Mouse (Mus musculus) subcutaneous adipose tissue, adult 2 months (tissue): Measurements from ENCODE around the gene Zcrb1. TPM values are rescaled to one million over a fixed set of nuclear protein-coding genes. Genes with fewer than 3 reads are reported as not detected.

Experiments used
- polyA plus RNA-seq: library from polyadenylated mRNA; depleted of rRNA; stranded (reverse); fragments of >200 nt; gene quantifications from 2 replicates; pipeline ENCODE4 v1.2.3, GENCODE M21; 2012; ENCODE audit warnings: low replicate concordance; rRNA removed

Gene Zcrb1
- polyA plus RNA-seq = 33.6 and 45.4 TPM in 2 replicates

DNA sequence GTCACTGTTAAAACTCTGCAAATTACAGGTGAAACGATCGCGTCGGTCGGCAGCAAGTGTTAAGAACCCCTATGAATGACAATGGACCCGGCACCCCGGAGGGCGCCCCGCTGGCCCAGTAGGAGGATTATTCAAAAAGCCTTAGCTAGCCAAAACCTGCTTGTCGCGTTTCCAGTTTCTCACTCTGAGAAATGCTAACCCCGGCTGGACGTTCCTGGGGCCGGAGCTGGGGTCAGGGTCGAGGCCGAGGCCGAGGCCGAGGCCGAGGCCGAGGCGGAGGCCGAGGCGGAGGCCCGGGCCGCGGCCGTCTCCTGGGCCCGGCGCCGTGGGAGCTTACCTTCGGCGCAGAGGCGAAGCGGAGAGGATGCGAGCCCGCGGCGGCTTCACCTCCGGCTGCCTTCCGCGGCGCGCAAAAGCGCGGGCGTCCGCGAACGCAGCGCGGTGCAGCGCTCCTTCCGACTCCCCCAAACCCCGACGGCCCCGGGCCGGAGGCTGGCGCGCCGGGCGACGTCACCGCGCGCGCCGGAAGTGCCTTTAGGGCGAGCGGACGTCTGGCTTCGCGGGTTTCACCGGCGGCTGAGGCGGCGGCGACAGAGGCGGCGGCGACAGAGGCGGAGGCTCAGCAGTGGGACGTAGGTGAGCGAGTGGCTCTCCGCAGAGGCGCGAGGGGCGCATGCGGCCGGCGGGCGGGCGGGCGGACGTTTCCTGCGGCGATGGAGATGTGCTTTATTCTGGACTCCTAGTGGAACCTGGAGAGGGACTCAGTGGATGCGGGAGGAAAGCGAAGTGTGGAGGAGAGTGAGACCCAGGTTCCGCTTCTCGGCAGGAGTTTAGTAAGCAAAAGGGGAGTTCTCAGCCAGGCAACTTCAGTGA is at the start of gene Zcrb1, which contains the start of gene Pphln1:
TSS of gene Zcrb1 (minus strand) at position 509 of the 873 bp plus-strand sequence.
TSS of gene Pphln1 (plus strand) at position 525 of the 873 bp plus-strand sequence.

DNA sequence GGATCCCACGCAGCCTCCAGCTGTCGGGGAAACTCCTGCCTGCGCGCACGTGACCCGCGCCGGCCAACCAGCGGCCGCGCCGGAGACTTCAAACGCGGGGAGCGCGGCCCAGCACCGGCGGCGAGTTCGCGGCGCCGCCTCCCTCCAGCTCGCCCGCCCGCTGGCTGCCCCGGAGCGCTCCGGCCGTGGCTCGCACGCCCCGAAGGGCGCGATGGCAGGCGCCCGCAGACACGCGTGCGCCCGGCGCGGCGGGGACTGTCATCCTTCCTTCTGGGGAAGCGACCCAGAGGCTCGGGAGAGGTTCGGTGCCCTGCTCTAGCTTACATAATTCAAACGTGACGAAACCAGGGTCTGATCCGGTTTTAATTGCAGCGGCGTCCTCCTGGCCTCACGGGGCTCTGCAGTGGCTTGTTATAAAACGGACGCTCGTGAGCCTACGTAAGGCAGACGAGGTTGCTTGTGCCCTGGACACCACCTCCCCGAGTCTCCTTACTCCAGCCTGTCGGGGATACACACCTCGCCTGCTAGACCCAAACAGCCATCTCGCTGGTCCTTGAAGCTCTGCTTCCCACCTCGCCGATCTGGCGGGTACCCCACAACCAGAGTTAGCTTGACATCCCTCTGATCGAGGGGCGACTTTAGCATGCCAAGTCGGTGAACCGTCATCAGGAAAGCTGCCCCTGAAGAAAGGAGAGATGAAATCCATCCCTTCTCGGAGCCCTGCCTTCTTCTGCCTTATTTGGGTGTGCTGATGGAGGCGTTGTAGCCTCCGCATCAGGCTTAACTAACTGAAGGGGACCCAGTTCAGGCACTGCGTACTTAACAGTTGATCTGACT is 61.0 kb downstream of the Zcrb1 start, which contains the start of gene Yaf2:
TSS of gene Yaf2 (minus strand) at position 11 of the 837 bp plus-strand sequence.

Other genes starting within 250 kb of the Zcrb1 start
- gene Gxylt1, start 123.2 kb downstream of the Zcrb1 start, polyA plus RNA-seq = 2.4 and 4.2 TPM in 2 replicates
- gene Yaf2, start 61.4 kb downstream of the Zcrb1 start, polyA plus RNA-seq = 37.1 and 40.4 TPM in 2 replicates
- 11.6 and 12.3 TPM in 2 replicates for gene Pphln1, start within 50 bp of the Zcrb1 start, polyA plus RNA-seq
- 8.4 and 17.8 TPM in 2 replicates for gene Prickle1, start 197.6 kb upstream of the Zcrb1 start, polyA plus RNA-seq